Mouse (Mus musculus) midbrain, embryonic 15.5 days (tissue): ENCODE data around the gene Carmil2. TPM values are rescaled to one million over a fixed set of nuclear protein-coding genes. Genes with fewer than 3 reads are reported as not detected.
A peak's percentile ranks its signal among the peaks of the same experiment; 100 is the strongest.

Experiments used
- ATAC-seq: fragments of 200-750 bp; cut with Nextera tagmentation; replicated peaks from 2 replicates; pipeline ENCODE4 v1.8.0; 2017; ENCODE audit warnings: moderate TSS enrichment
- H3K27ac ChIP-seq: fragments of 300-500 bp; sonication (generic); 2 replicates; pipeline ENCODE4 v1.5.1; 2015; ENCODE audit warnings: mild to moderate bottlenecking, inconsistent platforms
- H3K27me3 ChIP-seq: fragments of 300-500 bp; sonication (generic); replicated peaks from 2 replicates; pipeline ENCODE4 v1.6.1; 2015; ENCODE audit warnings: inconsistent platforms
- H3K36me3 ChIP-seq: fragments of 300-500 bp; sonication (generic); replicated peaks from 2 replicates; pipeline ENCODE4 v1.6.1; 2015; ENCODE audit warnings: inconsistent platforms
- H3K4me1 ChIP-seq: fragments of 300-500 bp; sonication (generic); 2 replicates; pipeline ENCODE4 v1.6.1; 2015; ENCODE audit warnings: inconsistent platforms
- H3K4me2 ChIP-seq: fragments of 300-500 bp; sonication (generic); 2 replicates; pipeline ENCODE4 v1.6.1; 2015; ENCODE audit warnings: inconsistent platforms, mild to moderate bottlenecking, moderate library complexity
- H3K4me3 ChIP-seq: fragments of 300-500 bp; sonication (generic); 2 replicates; pipeline ENCODE4 v1.5.1; 2015; ENCODE audit warnings: mild to moderate bottlenecking, inconsistent platforms
- H3K9ac ChIP-seq: fragments of 300-500 bp; sonication (generic); 2 replicates; pipeline ENCODE4 v1.6.1; 2015; ENCODE audit warnings: mild to moderate bottlenecking, inconsistent platforms
- H3K9me3 ChIP-seq: fragments of 300-500 bp; sonication (generic); 2 replicates; pipeline ENCODE4 v1.6.1; 2016; ENCODE audit warnings: inconsistent platforms
- WGBS: fragments of 180-500 bp; shearing (Covaris S2); methylation state at CpG from one replicate; pipeline ENCODE4 v1.1.7; 2015; ENCODE audit warnings: mixed read lengths; 5-methylcytosine and 5-hydroxymethylcytosine counted together
- polyA plus RNA-seq: library from polyadenylated mRNA; unstranded; fragments of >200 nt; fragmentation: Nextera tagmentation; extraction: Ambion mirVana; gene quantifications from 2 replicates; pipeline ENCODE4 v1.2.1, GENCODE M21; 2015

The Carmil2 gene
- polyA plus RNA-seq, 1 experiment from 2014 or later: 25.6 TPM

GRCm38 (mm10) chr8:105699488-105700215, 13.6 kb downstream of the Carmil2 start:
- peak overlapping the region; percentile 64 for H3K4me3 ChIP-seq
- H3K4me2 ChIP-seq: peak overlapping the region; percentile 85
- no peaks in the 10 kb centered on the region for H3K27me3 ChIP-seq
- no peak for ATAC-seq
- H3K4me1 ChIP-seq: peaks cover 34% of the 10 kb centered on the region
- no peaks in the 10 kb centered on the region for H3K9me3 ChIP-seq
- H3K9ac ChIP-seq: peak overlapping the region; percentile 59
- peaks cover 20% of the 10 kb centered on the region for H3K36me3 ChIP-seq
- H3K27ac ChIP-seq: 0 out of 2 replicates have a peak overlapping the region, but pooled peaks have one; percentile 92
- 90% methylated on average over 11 of the region's 11 CpGs for WGBS

- ATAC-seq: peak; percentile 41; the same call in 1 of the 2 replicates
- H3K27ac ChIP-seq: peak overlapping the region; percentile 92
- peaks cover 25% of the 10 kb centered on the region for H3K4me1 ChIP-seq
- peak overlapping the region; percentile 64 for H3K4me3 ChIP-seq
- H3K36me3 ChIP-seq: peaks cover 20% of the 10 kb centered on the region
- peak overlapping the region; percentile 85 for H3K4me2 ChIP-seq
- no peaks in the 10 kb centered on the region for H3K27me3 ChIP-seq
- H3K9ac ChIP-seq: peak overlapping the region; percentile 59
- no peaks in the 10 kb centered on the region for H3K9me3 ChIP-seq
- WGBS: under 1% methylated on average over 21 of the region's 21 CpGs
These were observed 14.5 kb downstream of the Carmil2 start for GRCm38 (mm10) chr8:105700566-105700965.

DNA sequence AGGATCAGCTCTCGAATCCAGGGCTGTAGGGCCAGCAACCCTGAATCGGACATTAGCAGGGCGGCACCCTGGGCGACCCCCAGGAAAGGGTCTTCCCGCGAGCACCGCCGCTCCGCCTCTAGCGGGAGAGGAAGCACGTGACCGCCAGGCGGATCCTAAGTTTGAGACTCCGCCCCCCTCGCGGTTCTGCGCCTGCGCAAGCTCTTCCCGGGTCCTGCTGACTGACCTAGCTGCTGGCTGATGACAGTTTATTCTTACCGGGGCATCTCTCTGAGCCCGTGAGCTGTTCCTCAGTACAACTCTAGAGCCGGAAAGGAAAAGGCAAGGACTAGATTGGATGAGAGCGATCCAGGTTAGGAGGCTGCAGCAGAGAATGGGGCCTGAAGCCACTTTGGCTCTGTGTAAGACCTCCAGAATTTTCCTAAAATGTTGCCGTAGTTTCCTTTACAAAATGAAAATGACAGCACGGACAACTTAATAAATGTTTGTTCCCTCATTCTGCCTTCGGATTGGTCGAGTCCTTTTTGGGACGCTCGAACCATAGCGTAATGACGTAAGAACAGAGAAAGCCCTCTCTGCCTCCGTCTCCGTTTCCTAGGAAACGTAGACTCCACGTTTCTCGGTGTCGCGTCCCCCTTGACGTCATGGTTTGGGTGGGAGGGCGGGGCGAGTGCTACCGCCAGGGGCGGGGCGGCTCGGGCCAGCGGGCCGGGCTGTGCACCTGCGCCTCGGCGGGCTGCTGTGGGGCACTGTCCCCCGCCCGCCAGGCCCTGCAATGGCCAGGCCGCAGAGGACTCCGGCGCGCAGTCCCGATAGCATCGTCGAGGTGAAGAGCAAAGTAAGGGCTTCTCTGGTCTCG, 15.1 kb downstream of the Carmil2 start, which contains the start of the genes Acd and Pard6a:
TSS of gene Acd (minus strand) at position 137 of the 859 bp plus-strand sequence.
TSS of gene Pard6a (plus strand) at position 183 of the 859 bp plus-strand sequence.
- Histone ChIP-seq H3K4me1 (peaks cover 24% of the 10 kb centered on the region), H3K4me2 (peak within 1 kb of the TSS; percentile 85), H3K9me3 (no peaks in the 10 kb centered on the region), H3K27ac (peak within 1 kb of the TSS; percentile 92), H3K9ac (peak within 1 kb of the TSS; percentile 67), H3K27me3 (no peaks in the 10 kb centered on the region), H3K36me3 (peaks cover 20% of the 10 kb centered on the region), H3K4me3 (peak within 1 kb of the TSS; percentile 64)
- under 1% methylated on average over 60 of the region's 60 CpGs for WGBS
- ATAC-seq: peak; percentile 79

DNA sequence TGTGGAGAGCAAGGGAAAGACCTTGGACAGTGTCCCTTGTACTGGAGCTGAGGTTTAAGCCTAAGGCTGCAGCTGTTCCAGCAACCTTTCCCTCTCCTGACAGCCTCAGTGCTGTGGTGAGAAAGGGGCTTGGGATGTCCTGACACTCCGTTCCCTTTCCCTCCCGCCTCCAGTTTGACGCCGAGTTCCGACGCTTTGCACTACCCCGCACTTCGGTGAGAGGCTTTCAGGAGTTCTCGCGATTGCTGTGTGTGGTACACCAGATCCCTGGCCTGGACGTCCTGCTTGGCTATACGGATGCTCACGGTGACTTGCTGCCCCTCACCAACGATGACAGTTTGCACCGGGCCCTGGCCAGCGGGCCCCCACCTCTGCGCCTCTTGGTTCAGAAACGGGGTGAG, 15.9 kb downstream of the Carmil2 start:
- Histone ChIP-seq H3K9me3 (no peaks in the 10 kb centered on the region), H3K9ac (peak overlapping the region; percentile 67), H3K4me2 (peak overlapping the region; percentile 85), H3K4me3 (peak overlapping the region; percentile 64), H3K4me1 (peaks cover 26% of the 10 kb centered on the region), H3K27me3 (no peaks in the 10 kb centered on the region), H3K27ac (peak overlapping the region; percentile 92), H3K36me3 (peaks cover 17% of the 10 kb centered on the region)
- peak; percentile 24 for ATAC-seq
- WGBS: 36% methylated on average over 18 of the region's 18 CpGs

DNA sequence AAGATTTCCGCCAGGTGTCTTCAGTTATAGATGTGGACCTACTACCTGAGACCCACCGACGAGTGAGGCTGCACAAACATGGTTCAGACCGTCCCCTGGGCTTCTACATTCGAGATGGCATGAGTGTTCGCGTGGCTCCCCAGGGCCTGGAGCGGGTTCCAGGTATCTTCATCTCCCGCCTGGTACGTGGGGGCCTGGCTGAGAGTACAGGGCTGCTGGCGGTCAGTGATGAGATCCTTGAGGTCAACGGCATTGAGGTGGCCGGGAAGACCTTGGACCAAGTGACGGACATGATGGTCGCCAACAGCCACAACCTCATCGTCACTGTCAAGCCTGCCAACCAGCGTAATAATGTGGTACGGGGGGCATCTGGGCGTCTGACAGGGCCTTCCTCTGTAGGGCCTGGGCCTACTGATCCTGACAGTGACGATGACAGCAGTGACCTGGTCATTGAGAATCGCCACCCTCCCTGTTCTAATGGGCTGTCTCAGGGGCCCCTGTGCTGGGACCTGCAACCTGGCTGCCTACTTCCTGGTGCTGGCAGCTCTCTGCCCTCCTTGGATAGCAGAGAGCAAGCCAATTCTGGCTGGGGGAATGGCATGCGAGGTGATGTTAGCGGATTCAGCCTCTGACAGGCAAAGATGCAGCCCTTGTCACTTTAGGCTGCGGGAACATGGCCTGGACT, 16.8 kb downstream of the Carmil2 start:
- no peak for ATAC-seq
- Histone ChIP-seq H3K27me3 (no peaks in the 10 kb centered on the region), H3K4me1 (peaks cover 34% of the 10 kb centered on the region), H3K9ac (no peak overlapping the region), H3K27ac (no peak overlapping the region), H3K36me3 (peaks cover 8% of the 10 kb centered on the region), H3K4me3 (no peak overlapping the region), H3K9me3 (no peaks in the 10 kb centered on the region), H3K4me2 (peak overlapping the region; percentile 85; the same call in 1 of the 2 replicates)
- 91% methylated on average over 24 of the region's 24 CpGs for WGBS

DNA sequence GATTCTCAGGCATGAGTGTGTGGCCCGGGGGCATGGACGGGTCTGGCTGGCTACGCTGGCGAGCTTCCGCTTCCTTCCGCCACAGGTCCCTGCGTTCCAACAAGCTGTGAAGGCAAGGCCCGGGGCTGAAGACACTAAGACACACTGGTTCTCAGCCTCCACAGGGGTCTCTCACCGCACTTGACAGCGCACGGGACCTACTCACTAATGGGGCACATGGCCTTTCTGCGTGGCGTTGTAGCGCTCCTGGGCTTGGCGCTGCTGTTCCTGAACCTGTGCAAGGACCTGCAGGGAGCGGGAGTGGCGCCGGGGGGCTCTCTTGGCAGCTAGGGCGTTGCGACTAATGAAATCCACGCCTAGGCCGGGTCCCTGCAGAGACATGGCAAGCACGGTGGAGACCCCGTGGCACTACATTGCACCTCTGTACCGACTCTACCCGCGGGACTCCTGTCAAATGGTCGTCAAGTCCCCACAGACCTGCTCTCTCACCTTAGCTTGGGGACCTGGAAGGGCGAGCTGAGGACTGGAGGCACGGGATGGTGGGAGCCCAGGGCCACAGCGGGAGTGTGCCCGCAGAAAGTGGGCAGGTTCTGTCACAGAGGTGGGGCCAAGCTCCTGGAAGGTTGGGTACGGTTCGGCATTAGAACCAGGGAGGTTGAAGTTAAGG, 18.2 kb downstream of the Carmil2 start:
- H3K27me3 ChIP-seq: no peaks in the 10 kb centered on the region
- WGBS: 93% methylated on average over 34 of the region's 34 CpGs
- no peaks in the 10 kb centered on the region for H3K9me3 ChIP-seq
- H3K9ac ChIP-seq: no peak overlapping the region
- no peak overlapping the region for H3K4me2 ChIP-seq
- no peak for ATAC-seq
- peaks cover 37% of the 10 kb centered on the region for H3K4me1 ChIP-seq
- H3K4me3 ChIP-seq: no peak overlapping the region
- no peaks in the 10 kb centered on the region for H3K36me3 ChIP-seq
- no peak overlapping the region for H3K27ac ChIP-seq

DNA sequence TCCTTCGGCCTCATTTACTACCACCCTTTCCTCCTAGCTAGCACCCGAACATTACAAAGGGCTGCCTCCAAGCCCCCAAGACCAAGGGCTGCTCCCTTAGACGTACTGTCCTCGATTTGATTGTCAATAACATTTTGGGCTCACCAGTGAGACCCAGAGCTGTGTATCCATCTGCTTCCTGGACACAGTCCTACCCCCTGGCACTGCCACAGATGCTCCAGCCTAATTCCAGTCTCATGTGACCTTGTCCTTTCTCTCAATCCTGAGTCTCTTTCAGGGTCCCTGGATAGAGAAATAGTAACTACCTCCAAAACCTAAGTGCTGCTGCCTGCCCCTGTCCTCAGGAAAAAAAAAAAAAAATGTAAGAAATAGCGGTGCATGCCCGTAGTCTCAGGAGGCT, 18.9 kb downstream of the Carmil2 start:
- 90% methylated on average over 6 of the region's 6 CpGs for WGBS
- no peak for ATAC-seq

GRCm38 (mm10) chr8:105706426-105706825, 20.4 kb downstream of the Carmil2 start:
- Histone ChIP-seq H3K27me3 (no peaks in the 10 kb centered on the region), H3K36me3 (no peaks in the 10 kb centered on the region), H3K9ac (no peak overlapping the region), H3K4me3 (no peak overlapping the region), H3K4me2 (no peak overlapping the region), H3K9me3 (no peaks in the 10 kb centered on the region), H3K27ac (no peak overlapping the region), H3K4me1 (peaks cover 24% of the 10 kb centered on the region)
- ATAC-seq: no peak
- WGBS: 75% methylated on average over 12 of the region's 12 CpGs

More for the DNA sequence above, 18.9 kb downstream of the Carmil2 start:
- H3K9ac ChIP-seq: no peak overlapping the region
- H3K9me3 ChIP-seq: no peaks in the 10 kb centered on the region
- H3K36me3 ChIP-seq: no peaks in the 10 kb centered on the region
- peaks cover 30% of the 10 kb centered on the region for H3K4me1 ChIP-seq
- no peak overlapping the region for H3K4me3 ChIP-seq
- H3K27ac ChIP-seq: no peak overlapping the region
- no peak overlapping the region for H3K4me2 ChIP-seq
- H3K27me3 ChIP-seq: no peaks in the 10 kb centered on the region

- H3K9ac ChIP-seq: peak within 1 kb of the TSS; percentile 49
- H3K27ac ChIP-seq: no peak within 1 kb of the TSS
- under 1% methylated on average over 51 of the region's 55 CpGs for WGBS
- no peaks in the 10 kb centered on the region for H3K36me3 ChIP-seq
- H3K4me1 ChIP-seq: peaks cover 13% of the 10 kb centered on the region
- H3K4me3 ChIP-seq: peak within 1 kb of the TSS; percentile 80
- H3K9me3 ChIP-seq: no peaks in the 10 kb centered on the region
- peak within 1 kb of the TSS; percentile 98 for H3K4me2 ChIP-seq
- no peaks in the 10 kb centered on the region for H3K27me3 ChIP-seq
- ATAC-seq: peak; percentile 79
These were observed 21.7 kb downstream of the Carmil2 start, which contains the start of the genes 4933405L10Rik and Enkd1 for GRCm38 (mm10) chr8:105707498-105708403. Gene 4933405L10Rik, plus strand, starts transcription at chr8:105707655. Gene Enkd1, minus strand, starts transcription at chr8:105708210.

DNA sequence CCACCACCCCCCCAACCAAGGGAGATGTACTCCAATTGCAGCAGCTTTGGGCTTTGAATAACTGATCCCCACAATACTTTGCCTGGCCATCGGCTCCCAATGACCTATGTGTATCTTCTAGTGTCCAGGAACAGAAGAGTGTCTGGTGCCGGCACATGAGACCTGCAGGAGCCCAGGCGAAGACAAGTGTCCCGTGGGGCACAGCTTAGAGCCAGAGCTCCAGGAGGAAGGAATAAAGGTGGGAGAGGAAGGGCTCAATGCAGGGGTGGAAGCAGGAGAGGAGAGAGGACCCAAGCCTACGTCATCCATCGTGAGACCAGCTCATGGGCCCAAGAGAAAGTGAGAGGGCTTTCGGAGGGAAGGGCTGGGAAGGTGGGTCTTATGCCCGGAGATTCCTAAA, 22.6 kb downstream of the Carmil2 start:
- 95% methylated on average over 8 of the region's 8 CpGs for WGBS

More for the DNA sequence above, 22.6 kb downstream of the Carmil2 start:
- H3K27ac ChIP-seq: no peak overlapping the region
- no peaks in the 10 kb centered on the region for H3K9me3 ChIP-seq
- no peaks in the 10 kb centered on the region for H3K27me3 ChIP-seq
- peaks cover 13% of the 10 kb centered on the region for H3K4me1 ChIP-seq
- ATAC-seq: peak; percentile 12; the same call in 1 of the 2 replicates
- H3K9ac ChIP-seq: no peak overlapping the region
- no peak overlapping the region for H3K4me3 ChIP-seq
- H3K4me2 ChIP-seq: no peak overlapping the region
- H3K36me3 ChIP-seq: no peaks in the 10 kb centered on the region
